Mouse (Mus musculus): ENCODE data around the gene Gm49510. TPM values are rescaled to one million over a fixed set of nuclear protein-coding genes. Genes with fewer than 3 reads are reported as not detected.
A peak's percentile ranks its signal among the peaks of the same experiment; 100 is the strongest.

The Gm49510 gene
- polyA plus RNA-seq, 1 experiment: not detected

GRCm38 (mm10) chr15:78923585-78923984 is 24.1 kb downstream of the Gm49510 start:
- peaks cover 21% of the 10 kb centered on the region for H3K4me1 ChIP-seq (ENCODE audit: control insufficient read depth, insufficient read depth, low read length)
- no peak overlapping the region for H3K4me3 ChIP-seq (ENCODE audit: insufficient read depth, low read depth, low read length)
- no peak for TF ChIP-seq POLR2A (IDR thresholded peaks at IDR 0.05; ENCODE audit: low read depth, low read length)
- H3K27ac ChIP-seq (ENCODE audit: insufficient read depth, low read depth, low read length): no peak overlapping the region
- no peak for DNase-seq
- no peaks in the 10 kb centered on the region for H3K36me3 ChIP-seq (ENCODE audit: control insufficient read depth, insufficient read depth, low read length)
- H3K27me3 ChIP-seq (replicated peaks; ENCODE audit: control insufficient read depth, insufficient read depth, low read length): no peaks in the 10 kb centered on the region
- 81% methylated on average over 6 of the region's 6 CpGs for WGBS

GRCm38 (mm10) chr15:78925129-78925528 is 25.7 kb downstream of the Gm49510 start:
- no peaks in the 10 kb centered on the region for H3K36me3 ChIP-seq (ENCODE audit: control insufficient read depth, insufficient read depth, low read length)
- TF ChIP-seq POLR2A (IDR thresholded peaks at IDR 0.05; ENCODE audit: low read depth, low read length): no peak
- TF ChIP-seq CTCF (conservative IDR thresholded peaks at IDR 0.05; ENCODE audit: insufficient read depth, insufficient read length, low read depth, low read length): no peak

GRCm38 (mm10) chr15:78926021-78926919 is 26.8 kb downstream of the Gm49510 start, which contains the start of gene Lgals1:
Gene Lgals1 (plus strand): TSS chr15:78926725.
- 16% methylated on average over 20 of the region's 20 CpGs for WGBS
- H3K36me3 ChIP-seq (ENCODE audit: control insufficient read depth, insufficient read depth, low read length): no peaks in the 10 kb centered on the region
- H3K4me3 ChIP-seq (ENCODE audit: insufficient read depth, low read depth, low read length): peak within 1 kb of the TSS; percentile 57
- H3K27me3 ChIP-seq (replicated peaks; ENCODE audit: control insufficient read depth, insufficient read depth, low read length): no peaks in the 10 kb centered on the region
- peaks cover 21% of the 10 kb centered on the region for H3K4me1 ChIP-seq (ENCODE audit: control insufficient read depth, insufficient read depth, low read length)
- DNase-seq: peak; percentile 97
- peak within 1 kb of the TSS; percentile 82 for H3K27ac ChIP-seq (ENCODE audit: insufficient read depth, low read depth, low read length)
- no peak for TF ChIP-seq CTCF (conservative IDR thresholded peaks at IDR 0.05; ENCODE audit: insufficient read depth, insufficient read length, low read depth, low read length)
- TF ChIP-seq POLR2A (IDR thresholded peaks at IDR 0.05; ENCODE audit: low read depth, low read length): peak; percentile 10

More at GRCm38 (mm10) chr15:78925129-78925528, 25.7 kb downstream of the Gm49510 start:
- Histone ChIP-seq H3K27ac (ENCODE audit: insufficient read depth, low read depth, low read length) (0 out of 2 replicates have a peak overlapping the region, but pooled peaks have one; percentile 1), H3K4me3 (ENCODE audit: insufficient read depth, low read depth, low read length) (no peak overlapping the region), H3K4me1 (ENCODE audit: control insufficient read depth, insufficient read depth, low read length) (peaks cover 21% of the 10 kb centered on the region), H3K27me3 (replicated peaks; ENCODE audit: control insufficient read depth, insufficient read depth, low read length) (no peaks in the 10 kb centered on the region)
- WGBS: 41% methylated on average over 8 of the region's 8 CpGs
- peak; percentile 69 for DNase-seq

- TF ChIP-seq CTCF (conservative IDR thresholded peaks at IDR 0.05; ENCODE audit: insufficient read depth, insufficient read length, low read depth, low read length) (no peak), POLR2A (IDR thresholded peaks at IDR 0.05; ENCODE audit: low read depth, low read length) (no peak)
- Histone ChIP-seq H3K4me3 (ENCODE audit: insufficient read depth, low read depth, low read length) (peak overlapping the region; percentile 57), H3K36me3 (ENCODE audit: control insufficient read depth, insufficient read depth, low read length) (no peaks in the 10 kb centered on the region), H3K4me1 (ENCODE audit: control insufficient read depth, insufficient read depth, low read length) (peaks cover 21% of the 10 kb centered on the region), H3K27me3 (replicated peaks; ENCODE audit: control insufficient read depth, insufficient read depth, low read length) (no peaks in the 10 kb centered on the region), H3K27ac (ENCODE audit: insufficient read depth, low read depth, low read length) (peak overlapping the region; percentile 82)
- peak; percentile 52 for DNase-seq
- WGBS: 27% methylated on average over 15 of the region's 15 CpGs
Measured at GRCm38 (mm10) chr15:78927021-78927787, 27.7 kb downstream of the Gm49510 start.

- peak overlapping the region; percentile 66 for H3K27ac ChIP-seq (ENCODE audit: insufficient read depth, low read depth, low read length)
- peaks cover 21% of the 10 kb centered on the region for H3K4me1 ChIP-seq (ENCODE audit: control insufficient read depth, insufficient read depth, low read length)
- no peaks in the 10 kb centered on the region for H3K36me3 ChIP-seq (ENCODE audit: control insufficient read depth, insufficient read depth, low read length)
- peak overlapping the region; percentile 43 for H3K4me3 ChIP-seq (ENCODE audit: insufficient read depth, low read depth, low read length)
- no peaks in the 10 kb centered on the region for H3K27me3 ChIP-seq (replicated peaks; ENCODE audit: control insufficient read depth, insufficient read depth, low read length)
- peak; percentile 83 for DNase-seq
- TF ChIP-seq POLR2A (IDR thresholded peaks at IDR 0.05; ENCODE audit: low read depth, low read length) (peak; percentile 12), CTCF (conservative IDR thresholded peaks at IDR 0.05; ENCODE audit: insufficient read depth, insufficient read length, low read depth, low read length) (no peak)
- 2% methylated on average over 34 of the region's 35 CpGs for WGBS
Measured at GRCm38 (mm10) chr15:78927788-78928457, 28.5 kb downstream of the Gm49510 start.

- H3K27ac ChIP-seq (ENCODE audit: insufficient read depth, low read depth, low read length): no peak overlapping the region
Measured at GRCm38 (mm10) chr15:78928539-78928938, 29.1 kb downstream of the Gm49510 start.

More at GRCm38 (mm10) chr15:78928539-78928938, 29.1 kb downstream of the Gm49510 start:
- H3K27me3 ChIP-seq (replicated peaks; ENCODE audit: control insufficient read depth, insufficient read depth, low read length): no peaks in the 10 kb centered on the region
- DNase-seq: no peak
- TF ChIP-seq CTCF (conservative IDR thresholded peaks at IDR 0.05; ENCODE audit: insufficient read depth, insufficient read length, low read depth, low read length) (no peak), POLR2A (IDR thresholded peaks at IDR 0.05; ENCODE audit: low read depth, low read length) (no peak)
- H3K4me1 ChIP-seq (ENCODE audit: control insufficient read depth, insufficient read depth, low read length): peaks cover 21% of the 10 kb centered on the region
- no peaks in the 10 kb centered on the region for H3K36me3 ChIP-seq (ENCODE audit: control insufficient read depth, insufficient read depth, low read length)
- WGBS: 60% methylated on average over 8 of the region's 8 CpGs
- no peak overlapping the region for H3K4me3 ChIP-seq (ENCODE audit: insufficient read depth, low read depth, low read length)

Data from kidney, adult 2 months (tissue).